Mouse (Mus musculus): ENCODE data around the gene Olfr1037. TPM values are rescaled to one million over a fixed set of nuclear protein-coding genes. Genes with fewer than 3 reads are reported as not detected.
"Not testable (repeated sequence)": the region's sequence is repeated elsewhere in the genome, so short reads cannot be mapped to it uniquely, and the experiment has no call there.

The Olfr1037 gene
- polyA plus RNA-seq (2014; fragmentation: Nextera tagmentation; extraction: Ambion mirVana) = not detected in 2 replicates

- WGBS = 100% methylated on average over 2 of the region's 2 CpGs
- DNase-seq = no peak
- no peak within 1 kb of the TSS for H3K27ac ChIP-seq (replicated peaks; ENCODE audit: low read depth, low read length)
- no peaks in the 10 kb centered on the region for H3K4me1 ChIP-seq (ENCODE audit: control insufficient read depth, insufficient read depth, low read length)
- no peaks in the 10 kb centered on the region for H3K36me3 ChIP-seq (ENCODE audit: control insufficient read depth, insufficient read depth, low read length)
- no peak within 1 kb of the TSS for H3K4me3 ChIP-seq (replicated peaks; ENCODE audit: low read depth, low read length)
- H3K4me2 ChIP-seq (ENCODE audit: low read length) = no peak within 1 kb of the TSS
- no peak within 1 kb of the TSS for H3K9ac ChIP-seq (replicated peaks; ENCODE audit: low read length)
- no peak for ATAC-seq (ENCODE audit: low FRiP score, low TSS enrichment)
- H3K9me3 ChIP-seq (ENCODE audit: control insufficient read depth, low read length) = no peaks in the 10 kb centered on the region
- H3K27me3 ChIP-seq (ENCODE audit: control insufficient read depth, insufficient read depth, low read length) = no peaks in the 10 kb centered on the region
Measured at GRCm38 (mm10) chr2:86087285-86087684, at the start of gene Olfr1037. TSS of gene Olfr1037 (minus strand) at chr2:86087385.

GRCm38 (mm10) chr2:86135828-86136227 lies 48.6 kb upstream of the Olfr1037 start, which contains the start of gene Olfr1039:
TSS of gene Olfr1039 (minus strand) at chr2:86135928.
- no peak within 1 kb of the TSS for H3K4me2 ChIP-seq (ENCODE audit: low read length)
- H3K27me3 ChIP-seq (ENCODE audit: control insufficient read depth, insufficient read depth, low read length) = no peaks in the 10 kb centered on the region
- no peak within 1 kb of the TSS for H3K9ac ChIP-seq (replicated peaks; ENCODE audit: low read length)
- no peaks in the 10 kb centered on the region for H3K9me3 ChIP-seq (ENCODE audit: control insufficient read depth, low read length)
- no peak for DNase-seq
- H3K4me3 ChIP-seq (replicated peaks; ENCODE audit: low read depth, low read length) = no peak within 1 kb of the TSS
- H3K36me3 ChIP-seq (ENCODE audit: control insufficient read depth, insufficient read depth, low read length) = no peaks in the 10 kb centered on the region
- no peak within 1 kb of the TSS for H3K27ac ChIP-seq (replicated peaks; ENCODE audit: low read depth, low read length)
- no peaks in the 10 kb centered on the region for H3K4me1 ChIP-seq (ENCODE audit: control insufficient read depth, insufficient read depth, low read length)
- 94% methylated on average over 1 of the region's 1 CpGs for WGBS
- ATAC-seq (ENCODE audit: low FRiP score, low TSS enrichment) = no peak

- not testable (repeated sequence) for H3K4me1 ChIP-seq (ENCODE audit: control insufficient read depth, insufficient read depth, low read length); DNase-seq; H3K27me3 ChIP-seq (ENCODE audit: control insufficient read depth, insufficient read depth, low read length); ATAC-seq (ENCODE audit: low FRiP score, low TSS enrichment); H3K9ac ChIP-seq (replicated peaks; ENCODE audit: low read length); H3K36me3 ChIP-seq (ENCODE audit: control insufficient read depth, insufficient read depth, low read length); H3K4me3 ChIP-seq (replicated peaks; ENCODE audit: low read depth, low read length); H3K27ac ChIP-seq (replicated peaks; ENCODE audit: low read depth, low read length); H3K4me2 ChIP-seq (ENCODE audit: low read length); H3K9me3 ChIP-seq (ENCODE audit: control insufficient read depth, low read length)
- WGBS = 86% methylated on average over 1 of the region's 1 CpGs
Measured at GRCm38 (mm10) chr2:86080478-86080877, 6.7 kb downstream of the Olfr1037 start.

GRCm38 (mm10) chr2:86073692-86074091 lies 13.5 kb downstream of the Olfr1037 start, which contains the start of gene Olfr1036:
TSS of gene Olfr1036 (plus strand) at chr2:86073992.
- not testable (repeated sequence) for H3K4me1 ChIP-seq (ENCODE audit: control insufficient read depth, insufficient read depth, low read length); H3K4me2 ChIP-seq (ENCODE audit: low read length); H3K9me3 ChIP-seq (ENCODE audit: control insufficient read depth, low read length); H3K36me3 ChIP-seq (ENCODE audit: control insufficient read depth, insufficient read depth, low read length); ATAC-seq (ENCODE audit: low FRiP score, low TSS enrichment); H3K4me3 ChIP-seq (replicated peaks; ENCODE audit: low read depth, low read length); DNase-seq; H3K27ac ChIP-seq (replicated peaks; ENCODE audit: low read depth, low read length); H3K9ac ChIP-seq (replicated peaks; ENCODE audit: low read length); H3K27me3 ChIP-seq (ENCODE audit: control insufficient read depth, insufficient read depth, low read length)

- Histone ChIP-seq H3K36me3 (ENCODE audit: control insufficient read depth, insufficient read depth, low read length) (no peaks in the 10 kb centered on the region), H3K4me3 (replicated peaks; ENCODE audit: low read depth, low read length) (no peak overlapping the region), H3K27ac (replicated peaks; ENCODE audit: low read depth, low read length) (no peak overlapping the region), H3K4me2 (ENCODE audit: low read length) (no peak overlapping the region), H3K4me1 (ENCODE audit: control insufficient read depth, insufficient read depth, low read length) (no peaks in the 10 kb centered on the region), H3K9ac (replicated peaks; ENCODE audit: low read length) (no peak overlapping the region), H3K27me3 (ENCODE audit: control insufficient read depth, insufficient read depth, low read length) (no peaks in the 10 kb centered on the region), H3K9me3 (ENCODE audit: control insufficient read depth, low read length) (no peaks in the 10 kb centered on the region)
- ATAC-seq (ENCODE audit: low FRiP score, low TSS enrichment) = no peak
- WGBS = 95% methylated on average over 8 of the region's 8 CpGs
- DNase-seq = no peak
Measured at GRCm38 (mm10) chr2:86070189-86070588, 17.0 kb downstream of the Olfr1037 start.

GRCm38 (mm10) chr2:86063766-86064165 lies 23.4 kb downstream of the Olfr1037 start:
- DNase-seq; ATAC-seq (ENCODE audit: low FRiP score, low TSS enrichment); H3K27ac ChIP-seq (replicated peaks; ENCODE audit: low read depth, low read length); H3K9ac ChIP-seq (replicated peaks; ENCODE audit: low read length); H3K4me2 ChIP-seq (ENCODE audit: low read length); H3K36me3 ChIP-seq (ENCODE audit: control insufficient read depth, insufficient read depth, low read length); H3K27me3 ChIP-seq (ENCODE audit: control insufficient read depth, insufficient read depth, low read length); H3K4me3 ChIP-seq (replicated peaks; ENCODE audit: low read depth, low read length); H3K9me3 ChIP-seq (ENCODE audit: control insufficient read depth, low read length); H3K4me1 ChIP-seq (ENCODE audit: control insufficient read depth, insufficient read depth, low read length): not testable (repeated sequence)
- 99% methylated on average over 2 of the region's 2 CpGs for WGBS

GRCm38 (mm10) chr2:86050777-86051176 lies 36.4 kb downstream of the Olfr1037 start:
- not testable (repeated sequence) for H3K9ac ChIP-seq (replicated peaks; ENCODE audit: low read length); DNase-seq; H3K9me3 ChIP-seq (ENCODE audit: control insufficient read depth, low read length); H3K27me3 ChIP-seq (ENCODE audit: control insufficient read depth, insufficient read depth, low read length); H3K4me3 ChIP-seq (replicated peaks; ENCODE audit: low read depth, low read length); ATAC-seq (ENCODE audit: low FRiP score, low TSS enrichment); H3K4me1 ChIP-seq (ENCODE audit: control insufficient read depth, insufficient read depth, low read length); H3K27ac ChIP-seq (replicated peaks; ENCODE audit: low read depth, low read length); H3K36me3 ChIP-seq (ENCODE audit: control insufficient read depth, insufficient read depth, low read length); H3K4me2 ChIP-seq (ENCODE audit: low read length)

- no peak for ATAC-seq (ENCODE audit: low FRiP score, low TSS enrichment)
- no peak within 1 kb of the TSS for H3K27ac ChIP-seq (replicated peaks; ENCODE audit: low read depth, low read length)
- H3K27me3 ChIP-seq (ENCODE audit: control insufficient read depth, insufficient read depth, low read length) = no peaks in the 10 kb centered on the region
Measured at GRCm38 (mm10) chr2:86045561-86045960, 41.6 kb downstream of the Olfr1037 start, which contains the start of gene Olfr1034. TSS of gene Olfr1034 (plus strand) at chr2:86045861.

More at GRCm38 (mm10) chr2:86045561-86045960, 41.6 kb downstream of the Olfr1037 start, which contains the start of gene Olfr1034:
- no peak within 1 kb of the TSS for H3K4me3 ChIP-seq (replicated peaks; ENCODE audit: low read depth, low read length)
- no peaks in the 10 kb centered on the region for H3K4me1 ChIP-seq (ENCODE audit: control insufficient read depth, insufficient read depth, low read length)
- H3K9me3 ChIP-seq (ENCODE audit: control insufficient read depth, low read length) = no peaks in the 10 kb centered on the region
- no peaks in the 10 kb centered on the region for H3K36me3 ChIP-seq (ENCODE audit: control insufficient read depth, insufficient read depth, low read length)
- no peak within 1 kb of the TSS for H3K9ac ChIP-seq (replicated peaks; ENCODE audit: low read length)
- no peak for DNase-seq
- H3K4me2 ChIP-seq (ENCODE audit: low read length) = no peak within 1 kb of the TSS
